Mouse (Mus musculus) forebrain, embryonic 14.5 days (tissue): Measurements from ENCODE around the gene Ttc22. TPM values are rescaled to one million over a fixed set of nuclear protein-coding genes. Genes with fewer than 3 reads are reported as not detected.

ENCODE experiments used
- ATAC-seq: fragments of 200-750 bp; cut with Nextera tagmentation; 2 replicates; pipeline ENCODE4 v1.8.0; 2017; ENCODE audit warnings: mild to moderate bottlenecking, moderate library complexity
- DNase-seq: peaks from one replicate; pipeline ENCODE4 v3.0.0-alpha.2; 2015; ENCODE audit warnings: low spot score
- H3K27ac ChIP-seq: fragments of 300-500 bp; sonication (generic); 2 replicates; pipeline ENCODE4 v1.5.1; 2014; ENCODE audit warnings: low read depth, mild to moderate bottlenecking, control low read depth, low read length, moderate library complexity
- H3K27me3 ChIP-seq: fragments of 300-500 bp; sonication (generic); replicated peaks from 2 replicates; pipeline ENCODE4 v1.6.1; 2014; ENCODE audit warnings: low read length, control low read depth, mixed read lengths; ENCODE audit not compliant: control insufficient read depth, insufficient read depth
- H3K36me3 ChIP-seq: fragments of 300-500 bp; sonication (generic); 2 replicates; pipeline ENCODE4 v1.6.1; 2014; ENCODE audit warnings: low read length, control low read depth; ENCODE audit not compliant: control insufficient read depth, insufficient read depth
- H3K4me1 ChIP-seq: fragments of 300-500 bp; sonication (generic); 2 replicates; pipeline ENCODE4 v1.6.1; 2014; ENCODE audit warnings: antibody characterized with exemption, low read length, control low read depth; ENCODE audit not compliant: control insufficient read depth, insufficient read depth
- H3K4me2 ChIP-seq: fragments of 300-500 bp; sonication (generic); 2 replicates; pipeline ENCODE4 v1.6.1; 2014; ENCODE audit warnings: mild to moderate bottlenecking, control low read depth, low read length
- H3K4me3 ChIP-seq: fragments of 300-500 bp; sonication (generic); 2 replicates; pipeline ENCODE4 v1.5.1; 2014; ENCODE audit warnings: low read depth, low read length, control low read depth
- H3K9ac ChIP-seq: fragments of 300-500 bp; sonication (generic); 2 replicates; pipeline ENCODE4 v1.6.1; 2014; ENCODE audit warnings: mild to moderate bottlenecking, low read length, control low read depth, moderate library complexity
- H3K9me3 ChIP-seq: fragments of 300-500 bp; sonication (generic); replicated peaks from 2 replicates; pipeline ENCODE4 v1.6.1; 2016; ENCODE audit warnings: low read length, control low read depth, mixed read lengths; ENCODE audit not compliant: control insufficient read depth
- WGBS: fragments of 180-500 bp; shearing (Covaris S2); extraction: QIAGEN DNeasy Blood & Tissue Kit; methylation state at CpG from one replicate; pipeline ENCODE4 v1.1.7; 2014; 5-methylcytosine and 5-hydroxymethylcytosine counted together
- polyA plus RNA-seq: library from polyadenylated mRNA; unstranded; fragments of >200 nt; fragmentation: Nextera tagmentation; extraction: Ambion mirVana; gene quantifications from 2 replicates; pipeline ENCODE4 v1.2.1, GENCODE M21; 2014

Ttc22 gene
- 0.46 and 0.53 TPM in 2 replicates for polyA plus RNA-seq

- 27% methylated on average over 16 of the region's 16 CpGs for WGBS
- H3K36me3 ChIP-seq, result no peaks in the 10 kb centered on the region
- peaks cover 1% of the 10 kb centered on the region; the same call in 1 of the 2 replicates for H3K4me1 ChIP-seq
- H3K27ac ChIP-seq, result no peak within 1 kb of the TSS
- H3K4me3 ChIP-seq, result no peak within 1 kb of the TSS
- no peak within 1 kb of the TSS for H3K4me2 ChIP-seq
- DNase-seq, result no peak
- H3K27me3 ChIP-seq, result peaks cover 28% of the 10 kb centered on the region
- no peak within 1 kb of the TSS for H3K9ac ChIP-seq
- no peaks in the 10 kb centered on the region for H3K9me3 ChIP-seq
- ATAC-seq, result no peak
These were observed at the start of gene Ttc22 for GRCm38 (mm10) chr4:106622030-106622493. Gene Ttc22 (plus strand): TSS chr4:106622432.

GRCm38 (mm10) chr4:106575022-106575421, 47.2 kb upstream of the Ttc22 start:
- H3K9ac ChIP-seq, result no peak overlapping the region
- H3K4me3 ChIP-seq, result no peak overlapping the region
- WGBS, result 87% methylated on average over 8 of the region's 8 CpGs
- H3K36me3 ChIP-seq, result peaks cover 93% of the 10 kb centered on the region
- ATAC-seq, result no peak
- no peaks in the 10 kb centered on the region for H3K9me3 ChIP-seq
- no peak for DNase-seq
- H3K4me2 ChIP-seq, result no peak overlapping the region
- H3K27me3 ChIP-seq, result no peaks in the 10 kb centered on the region
- no peak overlapping the region for H3K27ac ChIP-seq
- H3K4me1 ChIP-seq, result no peaks in the 10 kb centered on the region

- H3K27ac ChIP-seq, result no peak overlapping the region
- peaks cover 97% of the 10 kb centered on the region for H3K36me3 ChIP-seq
- 75% methylated on average over 7 of the region's 7 CpGs for whole genome bisulfite sequencing
- H3K27me3 ChIP-seq, result no peaks in the 10 kb centered on the region
- DNase-seq (no peak), ATAC-seq (no peak)
- no peaks in the 10 kb centered on the region for H3K9me3 ChIP-seq
- H3K9ac ChIP-seq, result no peak overlapping the region
- no peaks in the 10 kb centered on the region for H3K4me1 ChIP-seq
- no peak overlapping the region for H3K4me3 ChIP-seq
- H3K4me2 ChIP-seq, result no peak overlapping the region
These were observed 44.7 kb upstream of the Ttc22 start for GRCm38 (mm10) chr4:106577511-106577910.

DNA sequence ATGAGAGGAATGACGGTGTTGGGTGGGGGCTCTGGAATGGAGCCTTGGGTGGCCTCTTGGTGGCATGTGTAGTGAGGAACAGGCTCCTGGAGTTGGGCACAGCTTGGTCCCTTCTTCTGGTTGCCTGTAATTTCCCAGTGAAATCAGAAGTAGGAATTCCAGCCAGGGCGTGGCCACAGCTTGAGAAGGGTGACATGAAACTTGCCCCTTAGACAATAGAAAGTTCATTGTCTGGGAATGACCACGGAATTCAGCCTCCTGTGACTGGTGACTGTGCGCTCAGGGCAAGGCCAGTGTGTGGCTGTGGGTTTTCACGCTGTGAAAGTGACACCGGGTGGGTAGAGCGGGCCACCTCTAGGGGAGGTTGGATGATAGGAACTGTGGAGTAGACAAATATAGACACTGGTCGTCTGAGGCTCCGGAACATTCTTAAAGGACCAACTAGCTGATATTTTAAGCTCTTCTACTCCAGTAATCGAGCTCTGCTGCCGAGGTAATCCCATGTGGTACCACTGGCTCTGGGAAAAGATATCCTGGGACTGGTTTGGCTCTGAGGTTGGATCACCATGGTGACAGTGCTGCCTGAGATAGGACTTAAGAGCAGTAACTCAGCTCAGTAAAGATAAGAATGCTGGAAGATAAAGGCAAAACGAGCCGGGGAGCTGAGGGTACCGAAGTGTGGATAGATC, 40.9 kb upstream of the Ttc22 start:
- no peak overlapping the region for H3K4me3 ChIP-seq
- no peaks in the 10 kb centered on the region for H3K9me3 ChIP-seq
- peaks cover 96% of the 10 kb centered on the region for H3K36me3 ChIP-seq
- H3K4me1 ChIP-seq, result no peaks in the 10 kb centered on the region
- 93% methylated on average over 14 of the region's 14 CpGs for WGBS
- no peaks in the 10 kb centered on the region for H3K27me3 ChIP-seq
- ATAC-seq (no peak), DNase-seq (no peak)
- H3K27ac ChIP-seq, result no peak overlapping the region
- H3K4me2 ChIP-seq, result no peak overlapping the region
- H3K9ac ChIP-seq, result no peak overlapping the region

DNA sequence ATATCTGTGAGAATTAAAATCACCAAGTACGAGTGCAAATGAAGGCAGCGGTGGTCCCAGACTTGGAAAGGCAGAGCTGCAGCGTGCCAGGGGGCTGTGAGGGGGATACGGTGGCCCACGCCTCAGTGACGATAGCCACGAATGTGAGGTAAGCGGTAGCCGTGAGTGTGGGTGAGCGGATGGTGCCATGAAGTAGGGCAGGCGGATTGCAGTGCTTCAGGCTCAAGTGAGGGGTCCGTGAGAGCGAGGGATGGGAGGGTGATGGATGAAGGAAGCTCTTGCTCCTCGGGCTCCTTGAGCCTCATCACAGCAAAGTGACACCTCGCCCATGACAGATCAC, 40.4 kb upstream of the Ttc22 start:
- no peak overlapping the region for H3K27ac ChIP-seq
- no peak overlapping the region for H3K4me2 ChIP-seq
- H3K4me3 ChIP-seq, result no peak overlapping the region
- no peaks in the 10 kb centered on the region for H3K9me3 ChIP-seq
- H3K9ac ChIP-seq, result no peak overlapping the region
- H3K36me3 ChIP-seq, result peaks cover 96% of the 10 kb centered on the region
- no peaks in the 10 kb centered on the region for H3K4me1 ChIP-seq
- WGBS, result 94% methylated on average over 15 of the region's 15 CpGs
- ATAC-seq, result no peak
- no peak for DNase-seq
- no peaks in the 10 kb centered on the region for H3K27me3 ChIP-seq

DNA sequence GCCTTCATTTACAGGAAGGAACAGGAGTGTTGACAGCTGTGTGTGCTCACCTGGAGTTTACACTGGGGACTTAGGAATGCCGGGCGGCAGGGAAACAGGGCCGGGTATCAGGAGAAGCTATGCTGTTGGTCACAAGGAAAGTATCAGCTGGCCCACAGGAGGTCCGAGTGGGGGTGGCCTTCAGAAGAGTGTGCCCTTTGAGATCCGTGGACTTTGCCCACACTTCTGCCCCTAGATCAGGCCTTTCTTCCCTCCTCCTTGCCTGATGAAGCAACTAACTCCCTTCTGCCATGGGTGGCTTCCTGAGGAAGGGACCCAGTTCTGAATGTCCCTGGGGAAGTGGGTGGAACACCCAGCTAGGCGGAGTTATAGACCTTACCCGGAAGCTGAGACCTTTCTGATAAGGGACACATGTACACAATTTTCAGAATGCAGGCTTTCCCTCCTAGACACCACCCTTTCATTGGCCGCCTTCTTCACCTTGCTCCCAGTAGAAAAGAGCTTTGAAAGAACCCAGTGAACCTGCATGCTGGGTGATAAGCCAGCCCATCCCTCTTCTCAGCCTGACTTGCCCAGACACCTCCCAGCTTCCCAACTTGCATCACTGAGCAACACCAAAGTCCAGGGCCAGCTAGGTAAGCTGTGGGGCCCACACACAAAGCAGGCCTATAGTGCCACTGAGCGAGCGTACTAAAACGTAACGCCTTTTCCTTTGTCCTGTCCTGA, 39.6 kb upstream of the Ttc22 start:
- WGBS, result 92% methylated on average over 12 of the region's 12 CpGs
- H3K36me3 ChIP-seq, result peaks cover 95% of the 10 kb centered on the region
- no peaks in the 10 kb centered on the region for H3K9me3 ChIP-seq
- no peak overlapping the region for H3K4me2 ChIP-seq
- DNase-seq, result no peak
- H3K27ac ChIP-seq, result no peak overlapping the region
- H3K4me3 ChIP-seq, result no peak overlapping the region
- H3K27me3 ChIP-seq, result no peaks in the 10 kb centered on the region
- H3K4me1 ChIP-seq, result no peaks in the 10 kb centered on the region
- no peak for ATAC-seq
- H3K9ac ChIP-seq, result no peak overlapping the region

- no peak overlapping the region for H3K4me3 ChIP-seq
- no peaks in the 10 kb centered on the region for H3K9me3 ChIP-seq
- H3K27ac ChIP-seq, result no peak overlapping the region
- no peaks in the 10 kb centered on the region for H3K4me1 ChIP-seq
- H3K9ac ChIP-seq, result no peak overlapping the region
- H3K27me3 ChIP-seq, result no peaks in the 10 kb centered on the region
- DNase-seq (no peak), ATAC-seq (no peak)
- H3K4me2 ChIP-seq, result no peak overlapping the region
- H3K36me3 ChIP-seq, result peaks cover 95% of the 10 kb centered on the region
- 92% methylated on average over 4 of the region's 4 CpGs for WGBS
These were observed 37.6 kb upstream of the Ttc22 start for GRCm38 (mm10) chr4:106584665-106585064.

- Histone ChIP-seq H3K4me1 (no peaks in the 10 kb centered on the region), H3K36me3 (peaks cover 82% of the 10 kb centered on the region), H3K9ac (no peak overlapping the region), H3K9me3 (no peaks in the 10 kb centered on the region), H3K4me3 (no peak overlapping the region), H3K27me3 (no peaks in the 10 kb centered on the region), H3K4me2 (no peak overlapping the region), H3K27ac (no peak overlapping the region)
- ATAC-seq (no peak), DNase-seq (no peak)
- WGBS, result 96% methylated on average over 6 of the region's 6 CpGs
These were observed 35.2 kb upstream of the Ttc22 start for GRCm38 (mm10) chr4:106587075-106587474.

DNA sequence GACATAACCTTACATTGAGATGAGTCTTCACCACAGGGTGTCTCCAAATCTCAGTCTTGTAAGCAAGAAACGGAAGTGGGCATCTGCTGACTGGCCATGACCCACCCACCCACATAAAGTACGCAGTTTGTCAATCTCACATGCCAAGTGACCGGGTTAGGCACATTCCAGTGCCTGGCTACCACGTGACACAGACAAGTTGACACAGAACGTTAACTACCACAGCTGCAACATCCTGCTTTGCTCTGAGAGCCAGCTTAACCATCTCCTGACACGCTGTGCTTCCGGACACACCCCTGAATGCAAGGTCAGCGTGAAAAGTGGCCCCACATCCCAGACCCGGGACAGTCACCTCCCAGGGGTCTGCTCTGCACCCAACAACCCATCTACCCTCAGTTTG, 32.1 kb upstream of the Ttc22 start:
- H3K27me3 ChIP-seq, result no peaks in the 10 kb centered on the region
- WGBS, result 84% methylated on average over 9 of the region's 9 CpGs
- peaks cover 52% of the 10 kb centered on the region for H3K36me3 ChIP-seq

More for the DNA sequence above, 32.1 kb upstream of the Ttc22 start:
- H3K9me3 ChIP-seq, result no peaks in the 10 kb centered on the region
- no peak overlapping the region for H3K27ac ChIP-seq
- no peak for DNase-seq
- no peak overlapping the region for H3K4me3 ChIP-seq
- H3K4me1 ChIP-seq, result no peaks in the 10 kb centered on the region
- H3K4me2 ChIP-seq, result no peak overlapping the region
- no peak for ATAC-seq
- H3K9ac ChIP-seq, result no peak overlapping the region
